Mouse (Mus musculus) midbrain, embryonic 13.5 days (tissue): ENCODE results near the gene Gm7942. TPM values are rescaled to one million over a fixed set of nuclear protein-coding genes. Genes with fewer than 3 reads are reported as not detected.
"Not testable (repeated sequence)": the region's sequence is repeated elsewhere in the genome, so short reads cannot be mapped to it uniquely, and the experiment has no call there.

Experiments used
- ATAC-seq: fragments of 200-750 bp; cut with Nextera tagmentation; 2 replicates; pipeline ENCODE4 v1.8.0; 2017; ENCODE audit warnings: mild to moderate bottlenecking, moderate TSS enrichment, moderate library complexity
- H3K27ac ChIP-seq: fragments of 300-500 bp; sonication (generic); 2 replicates; pipeline ENCODE4 v1.5.1; 2015; ENCODE audit warnings: inconsistent platforms, mild to moderate bottlenecking, moderate library complexity
- H3K27me3 ChIP-seq: fragments of 300-500 bp; sonication (generic); 2 replicates; pipeline ENCODE4 v1.6.1; 2015; ENCODE audit warnings: mild to moderate bottlenecking, inconsistent platforms
- H3K36me3 ChIP-seq: fragments of 300-500 bp; sonication (generic); 2 replicates; pipeline ENCODE4 v1.6.1; 2015; ENCODE audit warnings: mild to moderate bottlenecking, inconsistent platforms
- H3K4me1 ChIP-seq: fragments of 300-500 bp; sonication (generic); replicated peaks from 2 replicates; pipeline ENCODE4 v1.6.1; 2015; ENCODE audit warnings: inconsistent platforms
- H3K4me2 ChIP-seq: fragments of 300-500 bp; sonication (generic); replicated peaks from 2 replicates; pipeline ENCODE4 v1.6.1; 2015; ENCODE audit warnings: moderate library complexity, mild to moderate bottlenecking, inconsistent platforms
- H3K4me3 ChIP-seq: fragments of 300-500 bp; sonication (generic); replicated peaks from 2 replicates; pipeline ENCODE4 v1.5.1; 2015; ENCODE audit warnings: mild to moderate bottlenecking, inconsistent platforms
- H3K9ac ChIP-seq: fragments of 300-500 bp; sonication (generic); replicated peaks from 2 replicates; pipeline ENCODE4 v1.6.1; 2015; ENCODE audit warnings: mild to moderate bottlenecking, inconsistent platforms
- H3K9me3 ChIP-seq: fragments of 300-500 bp; sonication (generic); 2 replicates; pipeline ENCODE4 v1.6.1; 2016; ENCODE audit warnings: mild to moderate bottlenecking, inconsistent platforms
- WGBS: fragments of 180-500 bp; shearing (Covaris S2); methylation state at CpG from one replicate; pipeline ENCODE4 v1.1.7; 2015; 5-methylcytosine and 5-hydroxymethylcytosine counted together
- polyA plus RNA-seq: library from polyadenylated mRNA; unstranded; fragments of >200 nt; fragmentation: Nextera tagmentation; extraction: Ambion mirVana; gene quantifications from 2 replicates; pipeline ENCODE4 v1.2.1, GENCODE M21; 2015

Gene Gm7942
- polyA plus RNA-seq, result not detected in 2 replicates

DNA sequence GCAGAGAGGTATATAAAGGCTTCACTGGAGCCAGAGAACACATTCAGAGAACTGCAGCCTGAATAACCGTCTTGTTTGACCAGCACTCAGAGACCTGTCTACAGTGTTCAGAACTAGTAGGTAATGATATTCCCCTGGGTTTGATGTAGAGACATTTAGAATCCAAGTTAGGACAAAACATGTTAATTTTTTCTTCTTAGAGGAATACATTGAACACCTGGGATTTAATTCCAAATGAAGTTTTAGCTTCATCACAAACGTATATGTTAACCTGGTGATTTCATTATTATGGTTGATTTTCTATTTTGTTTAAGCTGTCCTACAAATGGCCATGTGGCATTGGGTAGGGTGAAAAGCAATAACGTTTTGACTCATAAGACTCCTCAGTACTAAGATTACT is at the start of gene Gm7942:
Gene Gm7942, plus strand, starts transcription at position 301 of the 400 bp plus-strand sequence.
- not testable (repeated sequence) for H3K27me3 ChIP-seq, H3K36me3 ChIP-seq, H3K9me3 ChIP-seq, H3K9ac ChIP-seq, H3K4me1 ChIP-seq, ATAC-seq, H3K4me3 ChIP-seq, H3K27ac ChIP-seq, H3K4me2 ChIP-seq
- WGBS, result no CpG with 5 or more reads among the region's 3 CpGs

Other genes with a start within 250 kb of the Gm7942 start
- gene Gm3183, start 241.5 kb upstream of the Gm7942 start, polyA plus RNA-seq, result not detected in 2 replicates
- gene Gm6367, start 118.3 kb upstream of the Gm7942 start, polyA plus RNA-seq, result not detected in 2 replicates
- gene Gm16513, start 75.7 kb downstream of the Gm7942 start, polyA plus RNA-seq, result not detected in 2 replicates
- gene Gm10424, start 165.8 kb downstream of the Gm7942 start, polyA plus RNA-seq, result not detected in 2 replicates
- gene Gm3259, start 199.0 kb downstream of the Gm7942 start, polyA plus RNA-seq, result not detected in 2 replicates